Mouse (Mus musculus) forebrain, postnatal 0 days (tissue): Measurements from ENCODE around the gene Lamc3. TPM values are rescaled to one million over a fixed set of nuclear protein-coding genes. Genes with fewer than 3 reads are reported as not detected.

ENCODE experiments used
- ATAC-seq: fragments of 200-750 bp; cut with Nextera tagmentation; 2 replicates; pipeline ENCODE4 v1.8.0; 2017; ENCODE audit warnings: mild to moderate bottlenecking, moderate library complexity
- DNase-seq: peaks from one replicate; pipeline ENCODE4 v3.0.0-alpha.2; 2015
- H3K27ac ChIP-seq: fragments of 300-500 bp; sonication (generic); 2 replicates; pipeline ENCODE4 v1.5.1; 2014; ENCODE audit warnings: low read depth, mild to moderate bottlenecking, antibody characterized with exemption, low read length, moderate library complexity, mixed read lengths
- H3K27me3 ChIP-seq: fragments of 300-500 bp; sonication (generic); 2 replicates; pipeline ENCODE4 v1.6.1; 2014; ENCODE audit warnings: mild to moderate bottlenecking, low read length, mixed read lengths; ENCODE audit not compliant: insufficient read depth
- H3K36me3 ChIP-seq: fragments of 300-500 bp; sonication (generic); 2 replicates; pipeline ENCODE4 v1.6.1; 2014; ENCODE audit warnings: mild to moderate bottlenecking, moderate library complexity; ENCODE audit not compliant: insufficient read depth
- H3K4me1 ChIP-seq: fragments of 300-500 bp; sonication (generic); 2 replicates; pipeline ENCODE4 v1.6.1; 2014; ENCODE audit warnings: antibody characterized with exemption; ENCODE audit not compliant: insufficient read depth
- H3K4me2 ChIP-seq: fragments of 300-500 bp; sonication (generic); 2 replicates; pipeline ENCODE4 v1.6.1; 2014; ENCODE audit warnings: low read depth, mild to moderate bottlenecking, moderate library complexity
- H3K4me3 ChIP-seq: fragments of 300-500 bp; sonication (generic); 2 replicates; pipeline ENCODE4 v1.5.1; 2014; ENCODE audit warnings: low read depth, low read length, mixed read lengths
- H3K9ac ChIP-seq: fragments of 300-500 bp; sonication (generic); 2 replicates; pipeline ENCODE4 v1.6.1; 2014; ENCODE audit warnings: mild to moderate bottlenecking
- H3K9me3 ChIP-seq: fragments of 300-500 bp; sonication (generic); 2 replicates; pipeline ENCODE4 v1.6.1; 2016; ENCODE audit warnings: low read length
- CTCF ChIP-seq: sonication (generic); IDR thresholded peaks from 2 replicates; pipeline ENCODE4 v1.5.1; 2016; ENCODE audit warnings: antibody characterized with exemption, control low read depth, low read depth
- WGBS: fragments of 180-500 bp; shearing (Covaris S2); extraction: QIAGEN DNeasy Blood & Tissue Kit; methylation state at CpG from one replicate; pipeline ENCODE4 v1.1.7; 2014; 5-methylcytosine and 5-hydroxymethylcytosine counted together
- polyA plus RNA-seq: library from polyadenylated mRNA; unstranded; fragments of >200 nt; fragmentation: Nextera tagmentation; extraction: Ambion mirVana; gene quantifications from 2 replicates; pipeline ENCODE4 v1.2.1, GENCODE M21; 2015
- total RNA-seq: library from RNA; depleted of rRNA; stranded (reverse); fragments of >200 nt; gene quantifications from 2 replicates; pipeline ENCODE4 v1.2.3, GENCODE M21; 2014

The Lamc3 gene
- total and polyA plus RNA-seq, 2 experiments from 2014 or later: 2.5 to 11.0 TPM

- no peak for DNase-seq
- Histone ChIP-seq H3K27me3 (no peaks in the 10 kb centered on the region), H3K36me3 (no peaks in the 10 kb centered on the region), H3K9me3 (no peaks in the 10 kb centered on the region), H3K9ac (no peak overlapping the region), H3K4me2 (no peak overlapping the region), H3K4me3 (no peak overlapping the region), H3K4me1 (no peaks in the 10 kb centered on the region), H3K27ac (no peak overlapping the region)
- no peak for ATAC-seq
- TF ChIP-seq CTCF: peak; percentile 58
Measured at GRCm38 (mm10) chr2:31965110-31965509, 78.0 kb downstream of the Lamc3 start.

GRCm38 (mm10) chr2:31966801-31967200 is 79.7 kb downstream of the Lamc3 start:
- no peak overlapping the region for H3K9ac ChIP-seq
- peaks cover 14% of the 10 kb centered on the region for H3K36me3 ChIP-seq
- H3K4me3 ChIP-seq: no peak overlapping the region
- no peaks in the 10 kb centered on the region for H3K4me1 ChIP-seq
- no peak for TF ChIP-seq CTCF
- ATAC-seq: no peak
- no peak overlapping the region for H3K27ac ChIP-seq
- no peak overlapping the region for H3K4me2 ChIP-seq
- no peaks in the 10 kb centered on the region for H3K9me3 ChIP-seq
- no peaks in the 10 kb centered on the region for H3K27me3 ChIP-seq
- no peak for DNase-seq
- 74% methylated on average over 8 of the region's 8 CpGs for WGBS

- no peak for ATAC-seq
- Histone ChIP-seq H3K27me3 (no peaks in the 10 kb centered on the region), H3K36me3 (peaks cover 32% of the 10 kb centered on the region), H3K4me1 (peaks cover 10% of the 10 kb centered on the region; the same call in 1 of the 2 replicates), H3K9me3 (no peaks in the 10 kb centered on the region), H3K27ac (no peak overlapping the region), H3K4me2 (no peak overlapping the region), H3K9ac (no peak overlapping the region), H3K4me3 (no peak overlapping the region)
- 86% methylated on average over 4 of the region's 4 CpGs for WGBS
- no peak for TF ChIP-seq CTCF
- DNase-seq: no peak
Measured at GRCm38 (mm10) chr2:31972589-31972988, 85.5 kb downstream of the Lamc3 start.

- peak; percentile 9; the same call in 1 of the 2 replicates for TF ChIP-seq CTCF
- no peaks in the 10 kb centered on the region for H3K9me3 ChIP-seq
- ATAC-seq: peak; percentile 99
- no peaks in the 10 kb centered on the region for H3K27me3 ChIP-seq
- peaks cover 46% of the 10 kb centered on the region for H3K36me3 ChIP-seq
- H3K4me1 ChIP-seq: peaks cover 10% of the 10 kb centered on the region; the same call in 1 of the 2 replicates
- DNase-seq: peak; percentile 100
- peak within 1 kb of the TSS; percentile 94 for H3K9ac ChIP-seq
- H3K4me3 ChIP-seq: peak within 1 kb of the TSS; percentile 95
- peak within 1 kb of the TSS; percentile 82 for H3K4me2 ChIP-seq
- H3K27ac ChIP-seq: peak within 1 kb of the TSS; percentile 77
- WGBS: under 1% methylated on average over 60 of the region's 60 CpGs
Measured at GRCm38 (mm10) chr2:31974141-31974808, 87.2 kb downstream of the Lamc3 start, which contains the start of gene Nup214. Nup214 (plus strand) TSS chr2:31974436.

- H3K36me3 ChIP-seq: peaks cover 50% of the 10 kb centered on the region
- H3K4me3 ChIP-seq: peak overlapping the region; percentile 95
Measured at GRCm38 (mm10) chr2:31974809-31975371, 87.8 kb downstream of the Lamc3 start.

GRCm38 (mm10) chr2:31987774-31988173 is 100.7 kb downstream of the Lamc3 start:
- 91% methylated on average over 1 of the region's 1 CpGs for WGBS
- Histone ChIP-seq H3K9me3 (no peaks in the 10 kb centered on the region), H3K27me3 (no peaks in the 10 kb centered on the region), H3K4me2 (no peak overlapping the region), H3K4me1 (no peaks in the 10 kb centered on the region), H3K27ac (no peak overlapping the region), H3K4me3 (no peak overlapping the region), H3K9ac (no peak overlapping the region), H3K36me3 (peaks cover 94% of the 10 kb centered on the region)
- DNase-seq: no peak
- no peak for ATAC-seq
- no peak for TF ChIP-seq CTCF

More at GRCm38 (mm10) chr2:31974809-31975371, 87.8 kb downstream of the Lamc3 start:
- TF ChIP-seq CTCF: no peak
- DNase-seq (no peak), ATAC-seq (no peak)
- H3K4me2 ChIP-seq: peak overlapping the region; percentile 82
- H3K9ac ChIP-seq: peak overlapping the region; percentile 94
- H3K27me3 ChIP-seq: no peaks in the 10 kb centered on the region
- peaks cover 10% of the 10 kb centered on the region; the same call in 1 of the 2 replicates for H3K4me1 ChIP-seq
- no peaks in the 10 kb centered on the region for H3K9me3 ChIP-seq
- H3K27ac ChIP-seq: peak overlapping the region; percentile 77
- WGBS: 11% methylated on average over 13 of the region's 13 CpGs

GRCm38 (mm10) chr2:31990961-31991360 is 103.9 kb downstream of the Lamc3 start:
- Histone ChIP-seq H3K4me3 (no peak overlapping the region), H3K27me3 (no peaks in the 10 kb centered on the region), H3K4me1 (no peaks in the 10 kb centered on the region), H3K4me2 (no peak overlapping the region), H3K9me3 (no peaks in the 10 kb centered on the region), H3K9ac (no peak overlapping the region), H3K27ac (no peak overlapping the region), H3K36me3 (peaks cover 91% of the 10 kb centered on the region)
- TF ChIP-seq CTCF: no peak
- 96% methylated on average over 4 of the region's 4 CpGs for WGBS
- DNase-seq: no peak
- ATAC-seq: no peak
